Mouse (Mus musculus): ENCODE results near the gene Ascc2.

- TF ChIP-seq POLR2A (IDR thresholded peaks at IDR 0.05; ENCODE audit: low read depth, low read length) (no peak), CTCF (conservative IDR thresholded peaks at IDR 0.05; ENCODE audit: insufficient read depth, insufficient read length, low read depth, low read length) (no peak)
Measured at GRCm38 (mm10) chr11:4620017-4620485, 17.5 kb upstream of the Ascc2 start, which contains the start of gene Gm11032.
